Mouse (Mus musculus): ENCODE measurements around the gene T.
"Not testable (repeated sequence)": the region's sequence is repeated elsewhere in the genome, so short reads cannot be mapped to it uniquely, and the experiment has no call there.

T gene

GRCm38 (mm10) chr17:8433978-8434960, at the start of gene T:
Gene T, plus strand, starts transcription at chr17:8434423.
- DNase-seq (ENCODE audit: low spot score), result no peak

- no peak for DNase-seq (ENCODE audit: low spot score)
Measured at GRCm38 (mm10) chr17:8385441-8385840, 48.8 kb upstream of the T start.

GRCm38 (mm10) chr17:8388463-8388862, 45.8 kb upstream of the T start:
- peak; percentile 74 for DNase-seq (ENCODE audit: low spot score)

GRCm38 (mm10) chr17:8388990-8389789, 45.0 kb upstream of the T start:
- DNase-seq (ENCODE audit: low spot score), result no peak

GRCm38 (mm10) chr17:8389790-8390095, 44.5 kb upstream of the T start:
- DNase-seq (ENCODE audit: low spot score), result no peak

- no peak for DNase-seq (ENCODE audit: low spot score)
Measured at GRCm38 (mm10) chr17:8390487-8390886, 43.7 kb upstream of the T start.

GRCm38 (mm10) chr17:8396371-8396770, 37.9 kb upstream of the T start:
- DNase-seq (ENCODE audit: low spot score), result no peak

- DNase-seq (ENCODE audit: low spot score), result no peak
Measured at GRCm38 (mm10) chr17:8397946-8398345, 36.3 kb upstream of the T start.

GRCm38 (mm10) chr17:8403932-8404331, 30.3 kb upstream of the T start:
- DNase-seq (ENCODE audit: low spot score), result not testable (repeated sequence)

- DNase-seq (ENCODE audit: low spot score), result peak; percentile 41
Measured at GRCm38 (mm10) chr17:8406285-8406684, 27.9 kb upstream of the T start.

GRCm38 (mm10) chr17:8408002-8408401, 26.2 kb upstream of the T start:
- DNase-seq (ENCODE audit: low spot score), result not testable (repeated sequence)

- no peak for DNase-seq (ENCODE audit: low spot score)
Measured at GRCm38 (mm10) chr17:8408589-8409295, 25.5 kb upstream of the T start.

- DNase-seq (ENCODE audit: low spot score), result no peak
Measured at GRCm38 (mm10) chr17:8410330-8410729, 23.9 kb upstream of the T start.

GRCm38 (mm10) chr17:8413656-8414055, 20.6 kb upstream of the T start:
- no peak for DNase-seq (ENCODE audit: low spot score)

- DNase-seq (ENCODE audit: low spot score), result peak; percentile 37
Measured at GRCm38 (mm10) chr17:8415533-8415932, 18.7 kb upstream of the T start.

- DNase-seq (ENCODE audit: low spot score), result no peak
Measured at GRCm38 (mm10) chr17:8416865-8417264, 17.4 kb upstream of the T start.

GRCm38 (mm10) chr17:8420739-8421138, 13.5 kb upstream of the T start:
- no peak for DNase-seq (ENCODE audit: low spot score)

- DNase-seq (ENCODE audit: low spot score), result no peak
Measured at GRCm38 (mm10) chr17:8421517-8421916, 12.7 kb upstream of the T start.

GRCm38 (mm10) chr17:8423283-8423682, 10.9 kb upstream of the T start:
- DNase-seq (ENCODE audit: low spot score), result peak; percentile 55

- no peak for DNase-seq (ENCODE audit: low spot score)
Measured at GRCm38 (mm10) chr17:8429436-8429835, 4.8 kb upstream of the T start.

GRCm38 (mm10) chr17:8429896-8430295, 4.3 kb upstream of the T start:
- no peak for DNase-seq (ENCODE audit: low spot score)

- DNase-seq (ENCODE audit: low spot score), result no peak
Measured at GRCm38 (mm10) chr17:8432179-8432800, 1.9 kb upstream of the T start.

All from retina, embryonic 14.5 days (tissue).